Mouse (Mus musculus): ENCODE data around the gene Cstf3.

Gene Cstf3

DNA sequence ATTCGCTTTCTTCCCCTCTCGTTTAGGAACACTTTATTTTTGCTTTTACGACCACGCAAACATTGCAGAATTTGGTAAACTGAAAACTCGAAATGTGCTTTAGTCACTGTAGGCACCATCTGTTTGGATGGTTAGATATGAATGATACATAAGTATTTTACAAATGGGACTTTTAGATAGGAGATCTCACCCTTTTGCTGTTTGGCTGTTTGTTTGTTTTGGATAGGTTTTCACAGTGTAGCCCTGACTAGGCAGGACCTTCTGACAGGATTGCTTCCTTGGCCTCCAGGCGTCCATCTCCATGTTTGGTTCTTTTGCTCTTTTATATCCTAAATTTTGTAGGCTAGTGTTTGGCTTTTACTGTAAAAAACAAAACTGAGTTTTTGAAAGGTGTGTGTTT lies 818 bp downstream of the Cstf3 start:
- intact Hi-C loops (cut with DNase I), result loop anchor here (5.0 kb wide), 1 partner anchor 99 kb away; the partner anchor contains the start of gene Hipk3

DNA sequence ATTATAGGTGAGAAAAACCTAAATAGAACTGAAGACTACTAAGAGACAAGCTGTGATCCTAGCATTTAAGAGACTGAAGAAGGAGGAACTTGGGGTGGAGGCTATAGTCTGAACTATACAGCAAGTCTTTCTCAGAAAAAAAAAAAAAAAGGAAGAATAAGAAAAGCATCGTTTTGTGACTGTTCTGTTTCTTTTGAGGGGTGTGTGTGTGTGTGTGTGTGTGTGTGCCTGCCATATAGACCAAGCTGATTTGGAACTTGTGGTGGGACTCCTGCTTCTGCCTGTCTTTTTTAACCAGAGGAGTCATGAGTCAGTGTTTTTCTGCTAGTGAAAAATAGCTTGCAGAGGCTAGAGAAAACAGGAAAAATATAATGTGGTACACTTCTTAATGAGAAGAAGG lies 4.7 kb downstream of the Cstf3 start:
- intact Hi-C loops (cut with DNase I), result no loop called here

DNA sequence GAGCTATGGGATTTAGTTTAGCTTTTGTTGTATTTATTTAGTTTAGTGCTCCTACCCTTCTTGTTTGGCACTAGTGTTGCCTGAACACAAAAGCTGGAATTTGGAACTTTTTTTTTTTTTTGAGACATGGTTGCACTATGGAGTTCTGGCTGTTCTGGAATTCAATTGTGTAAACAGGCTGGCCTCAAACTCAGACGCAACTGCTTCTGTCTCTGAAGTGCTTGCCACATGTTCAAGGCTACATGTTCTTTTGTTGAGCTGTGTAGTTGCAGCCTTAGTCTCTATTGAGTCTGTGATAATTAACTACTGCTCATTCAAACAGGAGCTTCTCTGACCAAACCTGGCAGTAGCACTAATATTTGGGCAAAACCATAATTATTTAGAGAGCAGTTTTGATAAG lies 13.1 kb downstream of the Cstf3 start:
- intact Hi-C loops (cut with DNase I), result no loop called here

DNA sequence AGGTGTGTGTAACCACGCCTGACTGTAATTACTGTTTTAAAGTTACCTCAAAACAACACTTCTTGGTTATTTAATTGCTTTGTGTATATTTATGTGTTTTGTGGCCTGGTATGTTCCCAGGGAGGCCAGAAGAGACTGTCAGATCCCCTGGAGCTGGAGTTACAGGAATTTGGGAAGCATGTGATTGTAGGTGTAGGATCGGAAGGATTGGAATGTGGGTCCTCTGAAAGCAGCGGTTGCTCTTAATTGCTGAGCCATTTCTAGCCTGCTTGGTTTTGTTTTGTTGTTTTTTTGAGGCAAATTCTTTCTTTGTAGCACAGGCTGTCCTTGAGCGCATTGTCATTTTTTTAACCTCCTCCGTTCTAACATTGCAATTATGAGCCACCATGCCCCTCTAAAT lies 14.4 kb downstream of the Cstf3 start:
- intact Hi-C loops (cut with DNase I), result no loop called here

DNA sequence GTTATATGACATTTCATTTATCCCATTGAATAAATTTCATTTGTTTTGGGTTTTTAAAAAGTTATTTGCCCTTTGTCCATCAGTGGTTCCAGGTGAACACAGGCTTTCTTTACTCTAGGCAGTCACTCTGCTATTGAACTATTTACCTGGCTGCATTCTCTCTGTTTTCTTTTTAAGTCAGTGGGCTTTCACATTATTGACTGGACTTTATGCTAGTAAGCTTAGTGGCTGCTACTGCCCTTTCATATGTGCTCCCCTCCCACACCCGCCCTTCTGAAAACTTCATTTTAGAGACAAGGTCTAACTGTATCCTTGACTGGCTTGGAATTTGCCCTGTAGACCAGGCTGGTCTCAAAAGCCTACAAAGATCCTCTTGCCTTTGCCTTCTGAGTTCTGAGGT lies 15.2 kb downstream of the Cstf3 start:
- intact Hi-C loops (cut with DNase I), result no loop called here

DNA sequence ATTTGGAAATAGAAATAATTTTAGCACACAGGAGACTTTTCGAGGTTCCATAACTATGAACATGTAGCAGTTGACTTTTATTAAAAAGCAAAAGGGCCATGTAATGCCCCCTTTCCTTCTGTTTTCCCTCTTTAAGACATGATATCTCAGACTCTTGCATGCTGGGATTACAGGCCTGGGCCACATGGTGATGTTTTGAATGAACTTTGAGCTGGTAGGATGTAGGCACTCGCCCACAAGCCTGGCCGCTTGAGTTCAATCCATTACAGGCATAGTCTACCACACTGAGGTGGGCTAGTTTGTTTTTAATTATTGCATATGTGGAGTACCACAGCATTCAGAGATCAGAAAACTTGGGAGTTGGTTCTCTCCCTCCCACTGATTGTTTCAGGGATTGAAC lies 24.5 kb downstream of the Cstf3 start:
- intact Hi-C loops (cut with DNase I), result no loop called here

DNA sequence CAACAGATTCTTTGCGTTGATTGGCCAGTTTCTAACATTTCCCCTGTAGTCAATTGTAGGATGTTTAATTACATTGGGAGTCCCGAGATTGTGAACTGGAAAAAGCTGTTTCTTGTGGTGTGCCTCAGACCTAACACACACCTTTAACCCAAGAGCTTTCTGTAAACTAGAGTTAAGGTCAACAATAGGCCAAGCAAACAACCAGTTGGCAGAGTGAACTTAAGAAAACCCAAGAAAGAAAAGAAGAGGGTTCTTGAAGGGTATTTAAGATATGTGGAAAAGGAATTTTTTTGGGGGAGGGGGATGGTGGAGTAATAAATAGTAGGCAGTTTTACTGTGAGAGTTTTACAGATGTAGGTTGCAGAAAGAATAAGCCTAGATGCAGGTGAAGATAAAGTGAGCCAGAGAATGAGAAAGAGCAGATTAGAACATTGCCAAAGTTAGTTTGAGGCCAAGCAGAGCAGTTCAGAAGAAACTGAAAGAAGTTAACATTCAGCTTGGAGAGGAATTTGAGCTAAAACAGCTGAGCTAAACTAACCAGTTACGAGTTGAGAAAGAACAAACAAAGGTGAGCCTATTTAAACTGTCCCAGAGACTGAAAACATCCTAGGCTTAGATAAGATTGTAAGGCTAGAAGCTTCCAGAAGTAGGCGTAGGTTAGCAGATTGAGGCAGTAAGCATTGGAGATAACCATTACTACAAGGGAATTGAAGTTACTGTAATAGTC lies 25.8 kb downstream of the Cstf3 start:
- intact Hi-C loops (cut with DNase I), result no loop called here

DNA sequence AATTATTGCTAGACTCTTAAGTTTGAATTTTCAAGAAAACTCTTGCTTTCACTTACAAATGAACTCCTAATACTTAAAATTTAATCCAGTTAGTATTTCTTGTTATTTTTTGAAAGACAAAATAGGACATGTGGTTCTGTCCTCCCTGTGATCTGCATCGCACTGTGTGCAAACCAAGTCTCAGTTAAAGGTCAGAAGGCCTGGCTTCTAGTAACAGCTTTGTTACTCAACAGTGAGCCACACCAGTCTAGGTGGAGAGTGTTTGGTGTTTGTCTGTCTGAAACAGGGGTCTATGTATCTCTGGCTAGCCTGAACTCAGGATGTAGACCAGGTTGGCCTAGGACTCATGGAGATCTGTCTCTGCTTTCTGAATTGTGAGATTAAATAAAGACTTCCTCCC lies 68.3 kb downstream of the Cstf3 start:
- intact Hi-C loops (cut with DNase I), result no loop called here

DNA sequence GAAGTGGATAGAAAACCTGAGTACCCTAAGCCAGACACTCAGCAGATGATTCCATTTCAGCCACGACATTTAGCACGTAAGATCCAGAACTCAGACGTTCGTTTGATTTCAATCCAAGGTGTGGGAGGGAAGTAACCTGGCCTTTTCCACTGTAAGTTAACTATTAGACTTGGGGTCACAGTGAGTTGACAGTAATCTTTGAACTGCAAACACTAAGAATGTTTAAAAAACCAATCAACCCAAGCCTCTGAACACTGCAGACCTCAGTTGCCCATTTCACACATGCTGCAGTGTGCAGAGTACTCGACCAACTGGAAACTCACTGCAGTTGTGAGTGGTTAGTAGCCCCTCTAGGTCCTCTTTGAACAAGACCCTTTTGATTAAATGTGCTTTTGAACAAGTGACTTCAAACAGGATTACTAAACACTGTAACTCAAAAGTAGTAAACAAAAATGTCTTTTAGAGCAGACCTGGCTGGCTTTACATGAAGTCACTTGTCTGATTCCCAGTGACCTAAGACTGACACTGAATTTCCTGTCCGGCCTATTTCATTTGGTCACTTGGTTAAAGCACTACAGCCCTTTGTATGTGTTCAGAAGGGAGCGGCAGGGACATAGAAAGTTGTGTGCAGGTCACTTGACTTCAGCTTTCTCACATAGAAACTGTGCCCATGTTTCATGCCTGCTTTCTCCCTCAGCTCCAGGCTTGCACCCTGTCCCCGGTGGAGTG lies 73.2 kb downstream of the Cstf3 start:
- intact Hi-C loops (cut with DNase I), result no loop called here

DNA sequence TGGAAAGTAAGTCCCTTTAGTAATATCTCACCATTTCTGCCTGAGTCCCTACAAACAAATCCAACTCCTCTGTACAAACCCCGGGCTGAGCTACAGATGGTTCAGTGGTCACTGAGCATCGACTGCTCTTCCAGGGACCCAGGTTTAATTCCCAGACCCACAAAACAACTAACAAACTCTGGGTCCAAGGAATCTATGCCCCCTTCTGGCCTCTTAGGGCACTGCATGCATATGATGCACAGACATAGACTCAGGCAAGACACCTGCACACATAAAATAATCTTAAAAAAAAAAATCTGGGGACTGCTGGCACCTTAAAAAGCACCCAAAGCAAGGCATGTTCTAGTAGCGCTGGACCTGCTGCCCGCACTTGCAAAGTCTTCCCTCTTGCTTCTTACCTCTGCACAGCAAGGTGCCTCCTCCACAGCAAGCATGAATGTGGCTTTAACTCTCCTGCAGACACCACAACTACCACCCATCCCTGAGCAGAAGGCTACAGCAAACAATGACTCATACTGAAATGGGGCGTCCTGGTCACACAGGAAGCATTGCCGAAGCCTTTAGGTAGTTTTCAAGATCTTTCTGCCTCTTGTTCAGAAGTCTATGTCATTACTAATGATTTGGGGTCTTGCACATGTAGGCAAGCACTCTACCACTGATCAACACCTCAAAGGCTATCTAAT lies 78.9 kb downstream of the Cstf3 start:
- intact Hi-C loops (cut with DNase I), result no loop called here

DNA sequence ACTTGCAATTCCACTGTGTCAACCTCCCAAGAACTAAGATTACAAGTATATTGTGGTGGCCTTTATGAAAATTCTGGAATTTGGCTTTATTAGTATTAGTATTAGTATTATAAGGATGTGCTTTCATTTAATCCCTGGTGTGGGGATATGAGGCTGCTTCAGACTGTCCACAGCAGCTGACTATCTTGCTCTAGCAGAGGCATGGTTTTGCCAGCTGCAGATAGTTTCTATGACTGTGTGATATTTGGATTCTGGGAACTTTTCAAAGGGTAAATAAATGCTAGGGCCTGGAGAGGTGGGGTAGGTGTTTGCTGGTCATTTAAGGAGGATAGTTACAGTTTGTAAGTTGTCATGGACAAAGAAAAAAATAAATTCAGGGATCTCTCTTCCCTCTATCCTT lies 81.4 kb downstream of the Cstf3 start:
- intact Hi-C loops (cut with DNase I), result no loop called here

DNA sequence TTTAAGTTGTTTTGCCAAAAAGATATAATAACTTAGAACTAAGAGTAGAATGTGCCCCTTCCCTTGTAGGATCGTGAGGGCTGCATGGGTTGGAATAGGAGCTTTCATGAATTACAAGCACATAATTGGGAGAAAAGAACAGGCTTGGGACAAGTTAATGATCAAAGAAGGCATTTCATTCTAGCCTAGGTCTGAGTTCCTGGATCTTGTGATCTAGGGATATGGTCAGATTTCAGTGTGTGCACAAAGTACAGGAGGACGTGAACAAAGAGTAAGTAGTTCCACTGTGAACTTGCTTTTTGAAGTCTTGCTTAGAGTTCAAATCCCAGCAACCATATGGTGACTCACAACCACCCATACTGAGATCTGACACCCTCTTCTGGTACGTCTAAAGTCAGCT lies 87.0 kb downstream of the Cstf3 start:
- intact Hi-C loops (cut with DNase I), result no loop called here

DNA sequence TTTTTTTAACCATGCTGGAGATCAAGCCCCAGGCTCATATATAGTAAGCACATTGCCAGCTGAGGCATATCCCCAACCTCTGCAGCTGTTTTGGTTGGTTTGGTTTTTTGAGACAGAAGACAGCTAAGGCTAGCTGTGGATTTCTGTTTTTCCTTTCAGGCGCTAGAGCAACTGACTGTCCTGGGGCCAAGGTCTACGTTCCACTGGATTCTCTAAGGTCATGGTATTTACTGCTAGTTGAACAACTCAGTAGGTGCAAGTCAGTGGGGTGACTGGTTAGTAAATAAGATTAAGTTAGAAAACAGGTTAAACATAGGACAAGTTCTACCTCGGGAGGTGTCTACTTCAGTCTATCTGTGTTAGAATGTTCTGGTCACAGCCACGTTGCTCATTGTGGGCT lies 94.4 kb downstream of the Cstf3 start:
- intact Hi-C loops (cut with DNase I), result loop anchor here (5.0 kb wide), 2 partner anchors 63 to 93 kb away; no protein-coding TSS in a partner anchor

DNA sequence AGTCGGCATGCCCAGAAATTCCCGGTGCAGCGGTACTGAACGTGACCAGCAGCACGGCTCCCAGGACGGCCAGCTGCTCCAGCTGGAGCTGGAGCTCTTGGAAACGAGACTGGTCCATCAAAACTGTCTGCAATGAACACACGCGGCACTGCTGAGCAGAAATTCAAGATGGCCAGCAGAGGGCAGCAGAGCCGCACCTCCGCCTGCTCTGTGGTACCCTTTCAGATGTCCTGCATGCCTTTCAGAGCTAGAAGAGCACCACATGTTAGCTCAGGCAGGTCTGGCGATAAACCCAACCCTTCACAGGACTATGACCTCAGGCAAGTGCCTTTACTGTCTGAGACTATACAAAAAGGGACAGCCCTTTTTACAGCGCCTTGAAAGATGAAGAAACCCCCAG lies 95.1 kb downstream of the Cstf3 start:
- intact Hi-C loops (cut with DNase I), result loop anchor here (5.0 kb wide), 2 partner anchors 62 to 92 kb away; no protein-coding TSS in a partner anchor

DNA sequence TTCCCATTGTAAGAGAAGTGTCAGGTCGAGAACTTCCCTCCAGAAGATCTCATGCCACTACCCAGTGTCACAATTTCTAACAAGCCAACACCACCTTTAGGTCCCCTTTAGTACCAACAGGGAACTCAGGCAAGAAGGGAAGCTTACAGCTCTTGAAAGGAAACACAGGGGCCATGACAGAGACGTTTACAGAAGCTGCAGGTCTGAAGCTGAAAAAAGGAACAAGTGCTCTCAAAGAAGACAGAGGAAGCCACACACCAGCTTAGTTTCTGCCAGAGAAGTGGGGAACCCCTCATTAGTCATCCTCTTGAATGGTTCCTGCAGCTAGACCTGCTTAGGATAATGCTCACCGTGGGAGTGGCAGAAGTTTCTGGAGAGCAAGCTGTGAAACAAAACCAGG lies 96.9 kb downstream of the Cstf3 start:
- intact Hi-C loops (cut with DNase I), result loop anchor here (5.0 kb wide), 2 partner anchors 60 to 90 kb away; no protein-coding TSS in a partner anchor

DNA sequence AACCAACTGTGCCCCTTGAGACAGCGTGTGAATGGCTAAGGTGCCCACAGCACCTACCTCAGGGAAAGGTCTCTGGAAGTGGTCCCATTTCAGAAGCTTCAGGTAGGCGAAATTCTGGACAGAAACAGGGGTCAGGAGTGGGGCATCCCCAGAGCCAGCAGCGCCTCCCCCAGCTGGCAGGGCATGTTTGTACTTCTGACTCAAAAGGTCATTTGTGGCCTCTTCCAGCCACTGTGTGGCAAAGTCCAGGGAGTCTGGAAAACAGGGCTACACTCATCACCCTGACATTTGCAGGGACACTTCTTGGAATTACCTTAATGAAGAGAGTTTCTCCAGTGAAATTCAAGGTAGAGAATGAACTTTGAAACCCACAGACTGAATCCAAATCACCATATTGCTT lies 98.0 kb downstream of the Cstf3 start:
- intact Hi-C loops (cut with DNase I), result loop anchor here (5.0 kb wide), 2 partner anchors 59 to 89 kb away; no protein-coding TSS in a partner anchor

DNA sequence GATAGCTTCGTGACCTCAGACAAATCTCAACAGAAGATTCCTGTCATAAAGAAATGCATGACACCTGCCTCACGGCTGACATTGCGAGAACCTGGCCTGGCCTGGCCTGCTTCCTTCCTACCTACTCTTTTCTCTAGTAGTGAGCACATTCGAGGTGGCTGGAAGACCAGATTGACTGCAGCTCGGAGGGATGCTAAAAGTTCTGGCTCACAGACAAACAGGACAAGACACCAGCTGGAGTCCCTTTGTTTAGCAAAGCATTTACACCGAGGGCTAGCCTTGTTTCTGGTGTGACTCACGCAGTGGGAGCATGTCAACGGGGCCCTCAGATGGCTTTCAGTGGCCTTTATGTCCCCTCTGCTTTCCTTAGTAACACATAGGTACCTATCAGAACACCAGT lies 98.4 kb downstream of the Cstf3 start:
- intact Hi-C loops (cut with DNase I), result loop anchor here (5.0 kb wide), 2 partner anchors 59 to 89 kb away; no protein-coding TSS in a partner anchor

DNA sequence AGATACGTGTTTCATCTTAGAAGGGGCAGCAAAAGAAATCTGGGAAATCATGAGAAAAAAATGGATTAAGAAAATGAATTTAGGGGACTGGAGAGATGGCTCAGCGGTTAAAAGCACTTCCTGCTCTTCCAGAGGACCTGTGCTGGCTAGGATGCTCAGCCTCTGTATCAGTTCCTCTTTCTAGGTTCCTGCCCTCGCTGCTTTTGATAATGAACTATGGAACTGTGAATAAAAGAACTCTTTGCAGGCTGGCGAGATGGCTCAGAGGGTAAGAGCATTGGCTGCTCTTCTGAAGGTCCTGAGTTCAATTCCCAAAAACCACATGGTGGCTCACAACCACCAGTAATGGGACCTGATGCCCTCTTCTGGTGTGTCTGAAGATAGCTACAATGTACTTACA lies 100.4 kb downstream of the Cstf3 start:
- intact Hi-C loops (cut with DNase I), result no loop called here

DNA sequence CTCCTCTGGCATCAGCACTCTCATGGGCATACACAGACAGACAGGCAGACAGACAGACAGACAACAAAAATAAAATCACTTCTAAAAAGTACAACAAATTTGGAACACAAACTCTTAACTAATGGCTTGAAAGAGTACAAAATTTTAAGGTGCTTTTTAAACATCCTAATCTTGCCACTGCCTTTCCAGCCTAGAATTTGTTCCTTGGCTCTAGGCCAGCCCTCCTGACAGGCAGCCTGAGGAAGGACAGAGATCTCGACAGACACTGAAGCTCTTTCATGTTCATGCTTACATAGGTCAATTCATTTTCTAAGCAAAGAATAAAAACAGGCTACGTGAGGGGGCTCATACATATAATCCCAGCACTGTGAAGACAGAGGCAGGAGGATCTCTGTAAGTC lies 102.2 kb downstream of the Cstf3 start:
- intact Hi-C loops (cut with DNase I), result no loop called here

DNA sequence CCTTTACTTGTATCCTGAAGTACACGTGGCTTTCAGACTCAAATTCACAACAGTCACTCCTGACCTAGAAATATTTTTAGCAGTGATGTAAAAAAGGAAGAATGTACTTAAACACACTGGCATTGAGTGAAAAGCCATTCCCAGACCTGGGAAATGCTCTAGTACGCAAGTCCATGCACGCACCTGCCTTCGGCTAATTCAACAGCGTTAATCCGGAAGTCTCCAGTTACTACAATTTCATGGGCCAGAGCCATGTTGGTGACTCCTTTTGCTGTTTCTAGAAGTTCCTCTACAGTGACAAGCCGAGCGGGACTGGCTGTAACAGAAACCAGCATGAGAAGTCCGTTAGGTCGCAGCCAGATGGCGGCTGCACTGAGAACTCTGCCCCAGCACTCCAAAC lies 109.3 kb downstream of the Cstf3 start:
- intact Hi-C loops (cut with DNase I), result no loop called here

DNA sequence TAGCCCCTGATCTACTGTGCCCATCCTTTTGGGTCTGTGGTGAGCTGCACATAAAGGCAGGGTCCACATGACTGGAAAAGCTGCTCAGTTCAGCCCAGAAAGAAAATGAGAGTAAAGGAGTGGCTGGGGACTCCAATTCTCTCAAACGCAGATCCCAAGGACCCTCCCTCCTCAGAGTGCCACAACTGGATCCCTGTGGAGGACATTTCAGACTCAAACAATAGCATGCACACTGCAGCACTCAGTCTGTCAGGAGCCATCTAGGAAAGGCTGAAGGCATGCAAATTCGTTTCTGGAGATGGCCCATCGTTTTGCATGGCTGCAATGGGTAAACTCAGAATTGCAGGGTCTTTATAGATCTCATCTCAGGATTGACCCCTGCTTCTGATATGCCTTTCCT lies 112.8 kb downstream of the Cstf3 start:
- intact Hi-C loops (cut with DNase I), result no loop called here

DNA sequence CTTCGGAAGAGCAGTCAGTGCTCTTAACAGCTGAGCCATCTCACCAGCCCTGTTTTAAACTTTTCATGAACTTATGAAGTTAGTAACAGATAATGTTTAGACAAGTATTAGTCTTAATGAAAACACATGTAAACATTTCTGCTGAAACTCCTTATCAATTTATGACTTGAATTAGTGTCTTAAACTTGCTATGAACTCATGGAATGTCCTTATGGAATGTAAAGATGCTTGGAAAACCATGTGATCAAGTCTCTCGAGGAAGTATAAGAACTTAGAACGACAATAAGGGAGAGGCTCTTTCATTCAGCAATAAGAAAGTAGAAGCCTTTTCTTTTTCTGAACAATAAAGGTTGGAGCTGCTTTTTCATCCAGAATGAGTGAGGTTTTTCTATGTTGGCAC lies 114.0 kb downstream of the Cstf3 start:
- intact Hi-C loops (cut with DNase I), result no loop called here
